Mouse (Mus musculus): ENCODE results near the gene Cpz. TPM values are rescaled to one million over a fixed set of nuclear protein-coding genes. Genes with fewer than 3 reads are reported as not detected.

Cpz gene
- polyA plus RNA-seq, 2 experiments = 0.89 to 1.0 TPM

GRCm38 (mm10) chr5:35462081-35462480 is 63.4 kb downstream of the Cpz start:
- WGBS (ENCODE audit: insufficient replicate concordance) = 49% methylated on average over 8 of the region's 8 CpGs
- no peaks in the 10 kb centered on the region for H3K36me3 ChIP-seq (replicated peaks; ENCODE audit: control insufficient read depth, insufficient read depth, low read depth)
- no peak overlapping the region for H3K4me2 ChIP-seq (ENCODE audit: low read depth)
- no peaks in the 10 kb centered on the region for H3K9me3 ChIP-seq (ENCODE audit: control insufficient read depth, low read length)
- ATAC-seq (ENCODE audit: insufficient read depth) = no peak
- H3K9ac ChIP-seq (replicated peaks) = no peak overlapping the region
- no peak for TF ChIP-seq CTCF (IDR thresholded peaks at IDR 0.05; ENCODE audit: low read depth)
- no peak for TF ChIP-seq EP300 (IDR thresholded peaks at IDR 0.05; ENCODE audit: low read depth)
- no peak for DNase-seq (ENCODE audit: low read depth in 3 of 3, low spot score in 3 of 3)
- no peak overlapping the region for H3K4me3 ChIP-seq (ENCODE audit: insufficient read depth in 1 of 2, low read depth in 2 of 2, low read length in 2 of 2)
- H3K4me1 ChIP-seq (replicated peaks; ENCODE audit: control insufficient read depth in 2 of 2, insufficient read depth in 2 of 2, low read length in 1 of 2) = no peaks in the 10 kb centered on the region
- H3K27ac ChIP-seq = no peak overlapping the region
- H3K27me3 ChIP-seq (ENCODE audit: control insufficient read depth, insufficient read depth, low read length) = no peaks in the 10 kb centered on the region

DNA sequence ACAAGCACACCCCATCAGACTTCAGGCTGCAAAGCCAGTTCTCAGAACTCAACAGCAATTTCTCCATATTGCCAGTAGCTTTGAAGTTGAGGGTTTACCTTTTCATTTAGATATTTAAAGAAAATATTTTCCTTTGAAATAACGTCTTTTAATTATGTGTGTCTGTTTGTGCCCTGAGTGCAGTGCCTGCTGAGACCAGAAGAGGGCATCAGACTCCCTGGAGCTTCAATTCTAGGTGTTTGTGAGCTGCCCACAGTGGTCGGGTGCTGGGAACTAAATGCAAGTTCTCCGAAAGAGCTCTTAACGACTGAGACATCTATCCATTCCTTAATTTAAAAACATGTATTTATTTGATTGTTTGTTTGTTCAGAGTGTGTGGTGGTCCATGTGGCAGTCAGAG is 65.7 kb downstream of the Cpz start:
- Histone ChIP-seq H3K27me3 (ENCODE audit: control insufficient read depth, insufficient read depth, low read length) (no peaks in the 10 kb centered on the region), H3K4me1 (replicated peaks; ENCODE audit: control insufficient read depth in 2 of 2, insufficient read depth in 2 of 2, low read length in 1 of 2) (no peaks in the 10 kb centered on the region), H3K9me3 (ENCODE audit: control insufficient read depth, low read length) (no peaks in the 10 kb centered on the region), H3K4me2 (ENCODE audit: low read depth) (no peak overlapping the region), H3K4me3 (ENCODE audit: insufficient read depth in 1 of 2, low read depth in 2 of 2, low read length in 2 of 2) (no peak overlapping the region), H3K27ac (no peak overlapping the region), H3K9ac (replicated peaks) (no peak overlapping the region), H3K36me3 (replicated peaks; ENCODE audit: control insufficient read depth, insufficient read depth, low read depth) (no peaks in the 10 kb centered on the region)
- 51% methylated on average over 4 of the region's 4 CpGs for WGBS (ENCODE audit: insufficient replicate concordance)
- no peak for ATAC-seq (ENCODE audit: insufficient read depth)
- no peak for TF ChIP-seq EP300 (IDR thresholded peaks at IDR 0.05; ENCODE audit: low read depth)
- peak; percentile 46 for TF ChIP-seq CTCF (IDR thresholded peaks at IDR 0.05; ENCODE audit: low read depth)
- no peak for DNase-seq (ENCODE audit: low read depth in 3 of 3, low spot score in 3 of 3)

GRCm38 (mm10) chr5:35458267-35458666 is 67.2 kb downstream of the Cpz start:
- ATAC-seq (ENCODE audit: insufficient read depth) (no peak), DNase-seq (ENCODE audit: low read depth in 3 of 3, low spot score in 3 of 3) (no peak)
- no peak overlapping the region for H3K4me3 ChIP-seq (ENCODE audit: insufficient read depth in 1 of 2, low read depth in 2 of 2, low read length in 2 of 2)
- H3K9ac ChIP-seq (replicated peaks) = no peak overlapping the region
- H3K9me3 ChIP-seq (ENCODE audit: control insufficient read depth, low read length) = no peaks in the 10 kb centered on the region
- H3K36me3 ChIP-seq (replicated peaks; ENCODE audit: control insufficient read depth, insufficient read depth, low read depth) = no peaks in the 10 kb centered on the region
- no peaks in the 10 kb centered on the region for H3K4me1 ChIP-seq (replicated peaks; ENCODE audit: control insufficient read depth in 2 of 2, insufficient read depth in 2 of 2, low read length in 1 of 2)
- H3K4me2 ChIP-seq (ENCODE audit: low read depth) = no peak overlapping the region
- no peak overlapping the region for H3K27ac ChIP-seq
- no peaks in the 10 kb centered on the region for H3K27me3 ChIP-seq (ENCODE audit: control insufficient read depth, insufficient read depth, low read length)
- TF ChIP-seq CTCF (IDR thresholded peaks at IDR 0.05; ENCODE audit: low read depth) (no peak), EP300 (IDR thresholded peaks at IDR 0.05; ENCODE audit: low read depth) (no peak)
- 41% methylated on average over 3 of the region's 3 CpGs for WGBS (ENCODE audit: insufficient replicate concordance)

GRCm38 (mm10) chr5:35457364-35457763 is 68.1 kb downstream of the Cpz start:
- no peaks in the 10 kb centered on the region for H3K27me3 ChIP-seq (ENCODE audit: control insufficient read depth, insufficient read depth, low read length)
- TF ChIP-seq EP300 (IDR thresholded peaks at IDR 0.05; ENCODE audit: low read depth) (no peak), CTCF (IDR thresholded peaks at IDR 0.05; ENCODE audit: low read depth) (no peak)
- 58% methylated on average over 7 of the region's 7 CpGs for WGBS (ENCODE audit: insufficient replicate concordance)
- no peaks in the 10 kb centered on the region for H3K36me3 ChIP-seq (replicated peaks; ENCODE audit: control insufficient read depth, insufficient read depth, low read depth)
- H3K9me3 ChIP-seq (ENCODE audit: control insufficient read depth, low read length) = no peaks in the 10 kb centered on the region
- H3K27ac ChIP-seq = no peak overlapping the region
- H3K9ac ChIP-seq (replicated peaks) = no peak overlapping the region
- no peak for ATAC-seq (ENCODE audit: insufficient read depth)
- H3K4me2 ChIP-seq (ENCODE audit: low read depth) = no peak overlapping the region
- no peak overlapping the region for H3K4me3 ChIP-seq (ENCODE audit: insufficient read depth in 1 of 2, low read depth in 2 of 2, low read length in 2 of 2)
- H3K4me1 ChIP-seq (replicated peaks; ENCODE audit: control insufficient read depth in 2 of 2, insufficient read depth in 2 of 2, low read length in 1 of 2) = no peaks in the 10 kb centered on the region
- no peak for DNase-seq (ENCODE audit: low read depth in 3 of 3, low spot score in 3 of 3)

DNA sequence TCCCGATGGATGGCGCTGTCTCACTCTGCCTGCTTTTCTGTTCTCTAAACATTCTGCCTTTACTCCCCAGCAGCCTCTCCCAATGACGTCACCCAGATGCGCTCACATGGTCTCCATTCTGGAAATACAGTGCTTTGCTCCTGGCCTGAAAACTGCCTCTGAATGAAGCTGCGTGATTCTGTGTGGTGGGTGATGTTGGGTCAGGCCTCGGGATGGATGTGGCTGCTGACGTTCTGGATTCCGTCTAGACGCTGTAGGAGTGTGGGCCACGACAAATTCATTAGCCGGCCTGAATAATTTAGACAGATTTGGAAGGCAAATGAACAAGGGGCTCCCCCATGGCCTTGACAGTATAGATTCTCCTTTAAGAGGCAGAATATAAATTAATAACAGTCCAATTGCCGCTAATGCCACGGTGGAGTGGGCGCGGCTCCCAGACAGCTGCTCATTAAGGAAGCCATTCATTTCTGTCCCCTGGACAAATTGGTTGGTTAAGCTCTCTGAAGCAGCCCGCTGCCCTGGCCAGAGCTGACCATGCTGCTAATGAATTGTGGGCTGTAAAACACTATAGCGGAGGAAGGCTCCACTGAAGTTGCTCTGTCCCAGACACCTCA is 71.2 kb downstream of the Cpz start:
- Histone ChIP-seq H3K4me1 (replicated peaks; ENCODE audit: control insufficient read depth in 2 of 2, insufficient read depth in 2 of 2, low read length in 1 of 2) (no peaks in the 10 kb centered on the region), H3K27me3 (ENCODE audit: control insufficient read depth, insufficient read depth, low read length) (no peaks in the 10 kb centered on the region), H3K4me3 (ENCODE audit: insufficient read depth in 1 of 2, low read depth in 2 of 2, low read length in 2 of 2) (no peak overlapping the region), H3K9ac (replicated peaks) (no peak overlapping the region), H3K27ac (no peak overlapping the region), H3K4me2 (ENCODE audit: low read depth) (no peak overlapping the region), H3K36me3 (replicated peaks; ENCODE audit: control insufficient read depth, insufficient read depth, low read depth) (no peaks in the 10 kb centered on the region), H3K9me3 (ENCODE audit: control insufficient read depth, low read length) (no peaks in the 10 kb centered on the region)
- TF ChIP-seq EP300 (IDR thresholded peaks at IDR 0.05; ENCODE audit: low read depth) (no peak), CTCF (IDR thresholded peaks at IDR 0.05; ENCODE audit: low read depth) (no peak)
- DNase-seq (ENCODE audit: low read depth in 3 of 3, low spot score in 3 of 3) (no peak), ATAC-seq (ENCODE audit: insufficient read depth) (no peak)
- 48% methylated on average over 17 of the region's 17 CpGs for WGBS (ENCODE audit: insufficient replicate concordance)

Other genes starting within 250 kb of the Cpz start
- gene Adra2c, start 247.4 kb downstream of the Cpz start, polyA plus RNA-seq (2012; rRNA removed) = 0.02 TPM in 1 of 2 replicates, not detected in the other
- gene Adra2c, start 247.4 kb downstream of the Cpz start, polyA plus RNA-seq (2014; fragmentation: Nextera tagmentation; extraction: Ambion mirVana) = not detected in 2 replicates
- not detected in 2 replicates for gene Hmx1, start 136.6 kb downstream of the Cpz start, polyA plus RNA-seq (2012; rRNA removed)
- not detected in 2 replicates for gene Hmx1, start 136.6 kb downstream of the Cpz start, polyA plus RNA-seq (2014; fragmentation: Nextera tagmentation; extraction: Ambion mirVana)
- 1.5 and 2.0 TPM in 2 replicates for gene Trmt44, start 49.4 kb upstream of the Cpz start, polyA plus RNA-seq (2012; rRNA removed)
- 1.8 and 2.3 TPM in 2 replicates for gene Trmt44, start 49.4 kb upstream of the Cpz start, polyA plus RNA-seq (2014; fragmentation: Nextera tagmentation; extraction: Ambion mirVana)
- 3.4 and 3.6 TPM in 2 replicates for gene Acox3, start 57.3 kb upstream of the Cpz start, polyA plus RNA-seq (2012; rRNA removed)
- gene Acox3, start 57.3 kb upstream of the Cpz start, polyA plus RNA-seq (2014; fragmentation: Nextera tagmentation; extraction: Ambion mirVana) = 2.5 and 3.2 TPM in 2 replicates
- 0.46 and 0.80 TPM in 2 replicates for gene Htra3, start 154.1 kb upstream of the Cpz start, polyA plus RNA-seq (2012; rRNA removed)
- 0.99 and 1.5 TPM in 2 replicates for gene Htra3, start 154.1 kb upstream of the Cpz start, polyA plus RNA-seq (2014; fragmentation: Nextera tagmentation; extraction: Ambion mirVana)
- 0.93 and 0.98 TPM in 2 replicates for gene Sh3tc1, start 214.3 kb upstream of the Cpz start, polyA plus RNA-seq (2012; rRNA removed)
- gene Sh3tc1, start 214.3 kb upstream of the Cpz start, polyA plus RNA-seq (2014; fragmentation: Nextera tagmentation; extraction: Ambion mirVana) = 1.5 and 1.8 TPM in 2 replicates
- gene Ablim2, start 232.2 kb upstream of the Cpz start, polyA plus RNA-seq (2012; rRNA removed) = 0.10 and 0.16 TPM in 2 replicates
- gene Ablim2, start 232.2 kb upstream of the Cpz start, polyA plus RNA-seq (2014; fragmentation: Nextera tagmentation; extraction: Ambion mirVana) = 0.13 TPM in 1 of 2 replicates, not detected in the other

Data from liver, embryonic 14.5 days (tissue).